Mouse (Mus musculus) gastrocnemius, postnatal 36 days (tissue): ENCODE data around the gene Glg1. TPM values are rescaled to one million over a fixed set of nuclear protein-coding genes. Genes with fewer than 3 reads are reported as not detected.
"Not testable (repeated sequence)": the region's sequence is repeated elsewhere in the genome, so short reads cannot be mapped to it uniquely, and the experiment has no call there.

Experiments
- DNase-seq, 2 experiments: peaks; one replicate each; pipeline ENCODE4 v3.0.0; 2022
- intact Hi-C: fragments of 180-260 bp; cut with DNase I; formaldehyde crosslinking; loops from one replicate; pipeline ENCODE4 v1.15.1; 2025
- long read RNA-seq, 2 experiments: library from polyadenylated mRNA; stranded (forward); transcript quantifications; one replicate each; pipeline ENCODE4 v2.0.0; 2021
- total RNA-seq, 2 experiments: library from RNA; stranded (reverse); gene quantifications; 2 replicates each; pipeline ENCODE4 v1.2.3; 2021

Glg1 gene
- 10 to 100 TPM; 33.4 to 34.0 TPM for total RNA-seq
- long read RNA-seq, experiment 1, partial matches to known transcripts, result 0 of 16 reads
- long read RNA-seq, experiment 1, other reads (novel, unspliced or antisense), result 16 of 16 reads
- long read RNA-seq, experiment 2, full-length matches to known transcripts, result 1 of 12 reads
- long read RNA-seq, experiment 2, partial matches to known transcripts, result 0 of 12 reads
- long read RNA-seq, experiment 2, other reads (novel, unspliced or antisense), result 11 of 12 reads

GRCm38 (mm10) chr8:111258631-111259407 lies at the start of gene Glg1:
Gene Glg1 (minus strand): TSS chr8:111259216.
- intact Hi-C loops, result no loop called here
- DNase-seq, result peak; percentile 92 to 95

- no peak for DNase-seq
These were observed 46.2 kb upstream of the Glg1 start for GRCm38 (mm10) chr8:111305031-111305730.

GRCm38 (mm10) chr8:111304359-111304758 lies 45.3 kb upstream of the Glg1 start:
- intact Hi-C loops, result no loop called here
- DNase-seq, result no peak

More at GRCm38 (mm10) chr8:111305031-111305730, 46.2 kb upstream of the Glg1 start:
- intact Hi-C loops, result no loop called here

GRCm38 (mm10) chr8:111303076-111303803 lies 44.2 kb upstream of the Glg1 start:
- intact Hi-C loops, result not testable (repeated sequence)

GRCm38 (mm10) chr8:111300597-111301546 lies 41.9 kb upstream of the Glg1 start:
- DNase-seq, result no peak
- intact Hi-C loops, result no loop called here

More at GRCm38 (mm10) chr8:111303076-111303803, 44.2 kb upstream of the Glg1 start:
- not testable (repeated sequence) for DNase-seq

- peak; percentile 89 to 96 for DNase-seq
- intact Hi-C loops, result no loop called here
These were observed 41.0 kb upstream of the Glg1 start, which contains the start of gene Rfwd3 for GRCm38 (mm10) chr8:111299821-111300568. Gene Rfwd3 (minus strand): TSS chr8:111300222.

- intact Hi-C loops, result no loop called here
- peak; percentile 24 to 54 for DNase-seq
These were observed 40.4 kb upstream of the Glg1 start for GRCm38 (mm10) chr8:111299363-111299820.

- no peak for DNase-seq
- intact Hi-C loops, result no loop called here
These were observed 39.0 kb upstream of the Glg1 start for GRCm38 (mm10) chr8:111298011-111298410.

GRCm38 (mm10) chr8:111291733-111292132 lies 32.7 kb upstream of the Glg1 start:
- no peak for DNase-seq
- intact Hi-C loops, result no loop called here

GRCm38 (mm10) chr8:111290586-111290985 lies 31.6 kb upstream of the Glg1 start:
- DNase-seq, result no peak
- intact Hi-C loops, result no loop called here

- intact Hi-C loops, result no loop called here
- DNase-seq, result no peak
These were observed 26.6 kb upstream of the Glg1 start for GRCm38 (mm10) chr8:111285603-111286002.

- intact Hi-C loops, result no loop called here
- DNase-seq, result no peak
These were observed 23.1 kb upstream of the Glg1 start for GRCm38 (mm10) chr8:111282093-111282492.

- no peak for DNase-seq
- intact Hi-C loops, result no loop called here
These were observed 9.3 kb upstream of the Glg1 start for GRCm38 (mm10) chr8:111268277-111268676.

- DNase-seq, intact Hi-C loops: not testable (repeated sequence)
These were observed 7.1 kb upstream of the Glg1 start for GRCm38 (mm10) chr8:111266161-111266560.

- intact Hi-C loops, result loop anchor here (5.0 kb wide), 1 partner anchor 77 kb away; no protein-coding TSS in a partner anchor
- no peak for DNase-seq
These were observed 5.7 kb upstream of the Glg1 start for GRCm38 (mm10) chr8:111264693-111265220.

GRCm38 (mm10) chr8:111261981-111262381 lies 3.0 kb upstream of the Glg1 start:
- no peak for DNase-seq
- intact Hi-C loops, result loop anchor here (5.0 kb wide), 1 partner anchor 75 kb away; no protein-coding TSS in a partner anchor

GRCm38 (mm10) chr8:111260251-111260650 lies 1.2 kb upstream of the Glg1 start:
- DNase-seq, result no peak
- intact Hi-C loops, result loop anchor here (5.0 kb wide), 1 partner anchor 73 kb away; no protein-coding TSS in a partner anchor

- intact Hi-C loops, result no loop called here
- no peak for DNase-seq
These were observed 359 bp upstream of the Glg1 start for GRCm38 (mm10) chr8:111259408-111259741.
